Mouse (Mus musculus) lung, postnatal 10 days (tissue): ENCODE data around the gene Wnt7a.

Experiments used
- DNase-seq: peaks from one replicate; pipeline ENCODE4 v3.0.0; 2021

Gene Wnt7a

GRCm38 (mm10) chr6:91383871-91384270 lies 27.3 kb downstream of the Wnt7a start:
- DNase-seq, result no peak

GRCm38 (mm10) chr6:91383303-91383702 lies 27.9 kb downstream of the Wnt7a start:
- no peak for DNase-seq

- no peak for DNase-seq
Observed at GRCm38 (mm10) chr6:91379871-91380270, 31.3 kb downstream of the Wnt7a start.

GRCm38 (mm10) chr6:91379266-91379665 lies 31.9 kb downstream of the Wnt7a start:
- DNase-seq, result no peak

- DNase-seq, result no peak
Observed at GRCm38 (mm10) chr6:91372977-91373376, 38.2 kb downstream of the Wnt7a start.

- no peak for DNase-seq
Observed at GRCm38 (mm10) chr6:91372586-91372971, 38.6 kb downstream of the Wnt7a start.

- peak; percentile 19 for DNase-seq
Observed at GRCm38 (mm10) chr6:91371912-91372585, 39.1 kb downstream of the Wnt7a start.

GRCm38 (mm10) chr6:91366781-91367180 lies 44.4 kb downstream of the Wnt7a start:
- no peak for DNase-seq

- DNase-seq, result no peak
Observed at GRCm38 (mm10) chr6:91365480-91365879, 45.7 kb downstream of the Wnt7a start.

GRCm38 (mm10) chr6:91362756-91363155 lies 48.4 kb downstream of the Wnt7a start:
- DNase-seq, result no peak

- DNase-seq, result no peak
Observed at GRCm38 (mm10) chr6:91360998-91361397, 50.2 kb downstream of the Wnt7a start.

- DNase-seq, result no peak
Observed at GRCm38 (mm10) chr6:91360371-91360690, 50.8 kb downstream of the Wnt7a start.

GRCm38 (mm10) chr6:91359672-91360370 lies 51.3 kb downstream of the Wnt7a start:
- DNase-seq, result no peak

- no peak for DNase-seq
Observed at GRCm38 (mm10) chr6:91358866-91359656, 52.1 kb downstream of the Wnt7a start.

- no peak for DNase-seq
Observed at GRCm38 (mm10) chr6:91358394-91358793, 52.8 kb downstream of the Wnt7a start.

- DNase-seq, result no peak
Observed at GRCm38 (mm10) chr6:91357238-91357876, 53.8 kb downstream of the Wnt7a start.

- DNase-seq, result no peak
Observed at GRCm38 (mm10) chr6:91349620-91350019, 61.5 kb downstream of the Wnt7a start.

GRCm38 (mm10) chr6:91347721-91348120 lies 63.4 kb downstream of the Wnt7a start:
- DNase-seq, result no peak

- no peak for DNase-seq
Observed at GRCm38 (mm10) chr6:91346906-91347156, 64.3 kb downstream of the Wnt7a start.

- no peak for DNase-seq
Observed at GRCm38 (mm10) chr6:91346071-91346905, 64.9 kb downstream of the Wnt7a start.

- no peak for DNase-seq
Observed at GRCm38 (mm10) chr6:91345091-91345490, 66.1 kb downstream of the Wnt7a start.

- DNase-seq, result peak; percentile 11
Observed at GRCm38 (mm10) chr6:91339612-91340246, 71.4 kb downstream of the Wnt7a start.
